25 mouse cellular contexts compared by ENCODE assay signal in genomic region chr15:83377153-83377552, GRCm38 (mm10). TPM values are rescaled to one million over a fixed set of nuclear protein-coding genes. Genes with fewer than 3 reads are reported as not detected.
DNase-seq lines count a peak whose midpoint lies in the region; ATAC-seq and TF ChIP-seq lines count a peak whose summit lies in the region.
"Had no signal": no experiment of that assay in that cellular context is flagged by ENCODE, and none has a peak within 500 bp of the region (broad histone marks: within the 10 kb centered on the region; RNA-seq: fewer than 3 reads in every experiment).

No protein-coding gene starts in this region.

- TF ChIP-seq CTCF in G1E (IDR thresholded peaks at IDR 0.05; ENCODE audit: low read depth, low read length): no peak
- TF ChIP-seq CTCF in bone marrow, adult 2 months (IDR thresholded peaks at IDR 0.05; ENCODE audit: control insufficient read depth, insufficient read depth, low read length): no peak
- TF ChIP-seq CTCF in liver, postnatal 0 days (IDR thresholded peaks at IDR 0.05; ENCODE audit: low read depth): 0 out of 2 replicates have a peak, but pooled peaks have one; percentile 3

- H3K4me1 ChIP-seq in G1E (ENCODE audit: insufficient read depth, low read depth, low read length): peaks cover 53% of the 10 kb centered on the region
- no peaks in the 10 kb centered on the region; the same call in 1 of the 2 replicates for H3K4me1 ChIP-seq in bone marrow, adult 2 months (ENCODE audit: control insufficient read depth, insufficient read depth, low read length)
- peaks cover 29% of the 10 kb centered on the region for H3K4me1 ChIP-seq in liver, embryonic 11.5 days (replicated peaks; ENCODE audit: control insufficient read depth, insufficient read depth, low read length)
- peaks cover 17% of the 10 kb centered on the region for H3K4me1 ChIP-seq in liver, postnatal 0 days (ENCODE audit: insufficient read depth)
- H3K4me1 ChIP-seq in heart, embryonic 10.5 days: peaks cover 24% of the 10 kb centered on the region
- no peaks in the 10 kb centered on the region for H3K4me1 ChIP-seq in hindbrain, embryonic 10.5 days (replicated peaks)
- H3K4me1 ChIP-seq in hindbrain, embryonic 13.5 days (replicated peaks): no peaks in the 10 kb centered on the region
- H3K4me1 ChIP-seq: embryonic facial prominence, embryonic 12.5 days; forebrain, embryonic 13.5 days; neural tube, embryonic 13.5 days had no signal

- H3K9me3 ChIP-seq in G1E (replicated peaks): no peaks in the 10 kb centered on the region
- H3K9me3 ChIP-seq in liver, embryonic 11.5 days (ENCODE audit: control insufficient read depth, low read length): no peaks in the 10 kb centered on the region
- H3K9me3 ChIP-seq in liver, postnatal 0 days (ENCODE audit: low read length): no peaks in the 10 kb centered on the region
- no peaks in the 10 kb centered on the region for H3K9me3 ChIP-seq in heart, embryonic 10.5 days
- no peaks in the 10 kb centered on the region for H3K9me3 ChIP-seq in hindbrain, embryonic 10.5 days
- H3K9me3 ChIP-seq in hindbrain, embryonic 13.5 days: no peaks in the 10 kb centered on the region
- H3K9me3 ChIP-seq: embryonic facial prominence, embryonic 12.5 days; forebrain, embryonic 13.5 days; heart, embryonic 15.5 days; intestine, embryonic 15.5 days; limb, embryonic 12.5 days; neural tube, embryonic 13.5 days had no signal

- peak; percentile 74 for ATAC-seq in G1E (ENCODE audit: extremely low read depth, insufficient number of reproducible peaks, low FRiP score, poor library complexity, severe bottlenecking)
- peak; percentile 74 for ATAC-seq in liver, embryonic 11.5 days (replicated peaks; ENCODE audit: low FRiP score)
- peak; percentile 41 for ATAC-seq in liver, postnatal 0 days
- no peak for ATAC-seq in hindbrain, embryonic 13.5 days (ENCODE audit: low FRiP score)
- ATAC-seq: forebrain, embryonic 13.5 days; hindbrain, embryonic 16.5 days; intestine, embryonic 15.5 days had no signal

- peaks cover 82% of the 10 kb centered on the region for H3K36me3 ChIP-seq in G1E (replicated peaks)
- H3K36me3 ChIP-seq in liver, embryonic 11.5 days (ENCODE audit: control insufficient read depth, insufficient read depth, low read length): peaks cover 29% of the 10 kb centered on the region
- peaks cover 48% of the 10 kb centered on the region for H3K36me3 ChIP-seq in liver, postnatal 0 days (replicated peaks; ENCODE audit: insufficient read depth, low read length)
- peaks cover 64% of the 10 kb centered on the region for H3K36me3 ChIP-seq in heart, embryonic 10.5 days
- peaks cover 49% of the 10 kb centered on the region for H3K36me3 ChIP-seq in hindbrain, embryonic 10.5 days
- peaks cover 20% of the 10 kb centered on the region for H3K36me3 ChIP-seq in hindbrain, embryonic 13.5 days

- H3K9ac ChIP-seq in liver, embryonic 11.5 days (ENCODE audit: low read depth, low read length): no peak overlapping the region
- no peak overlapping the region for H3K9ac ChIP-seq in liver, postnatal 0 days (replicated peaks)
- H3K9ac ChIP-seq in hindbrain, embryonic 13.5 days: no peak overlapping the region
- H3K9ac ChIP-seq: embryonic facial prominence, embryonic 12.5 days; forebrain, embryonic 13.5 days; heart, embryonic 15.5 days; intestine, embryonic 15.5 days; limb, embryonic 12.5 days; neural tube, embryonic 13.5 days had no signal

- TF ChIP-seq POLR2A in bone marrow, adult 2 months (IDR thresholded peaks at IDR 0.05; ENCODE audit: borderline replicate concordance, control insufficient read depth, low read depth, low read length): no peak

- H3K27me3 ChIP-seq in G1E (ENCODE audit: insufficient read depth, low read length): no peaks in the 10 kb centered on the region
- no peaks in the 10 kb centered on the region for H3K27me3 ChIP-seq in liver, embryonic 11.5 days (replicated peaks; ENCODE audit: control insufficient read depth, insufficient read depth, low read length)
- no peaks in the 10 kb centered on the region for H3K27me3 ChIP-seq in liver, postnatal 0 days (ENCODE audit: insufficient read depth, low read length)
- no peaks in the 10 kb centered on the region for H3K27me3 ChIP-seq in heart, embryonic 10.5 days (ENCODE audit: insufficient read depth, poor library complexity, severe bottlenecking)
- no peaks in the 10 kb centered on the region for H3K27me3 ChIP-seq in hindbrain, embryonic 10.5 days (ENCODE audit: insufficient read depth, poor library complexity, severe bottlenecking)
- no peaks in the 10 kb centered on the region for H3K27me3 ChIP-seq in hindbrain, embryonic 13.5 days
- H3K27me3 ChIP-seq: embryonic facial prominence, embryonic 12.5 days; forebrain, embryonic 13.5 days; heart, embryonic 15.5 days; intestine, embryonic 15.5 days; limb, embryonic 12.5 days; neural tube, embryonic 13.5 days had no signal

- TF ChIP-seq EP300 in liver, postnatal 0 days (IDR thresholded peaks at IDR 0.05; ENCODE audit: low read depth): peak; percentile 97

- H3K4me3 ChIP-seq in G1E (ENCODE audit: low read depth, low read length): peak overlapping the region; percentile 30; the same call in 1 of the 2 replicates
- no peak overlapping the region for H3K4me3 ChIP-seq in bone marrow, adult 2 months (replicated peaks; ENCODE audit: control insufficient read depth, low read depth, low read length)
- no peak overlapping the region for H3K4me3 ChIP-seq in liver, embryonic 11.5 days (ENCODE audit: low read depth, low read length)
- H3K4me3 ChIP-seq in liver, postnatal 0 days (ENCODE audit: low read depth, low read length): no peak overlapping the region
- H3K4me3 ChIP-seq in heart, embryonic 10.5 days: no peak overlapping the region
- H3K4me3 ChIP-seq in hindbrain, embryonic 10.5 days: no peak overlapping the region
- no peak overlapping the region for H3K4me3 ChIP-seq in hindbrain, embryonic 13.5 days
- H3K4me3 ChIP-seq: embryonic facial prominence, embryonic 12.5 days; erythroblast, embryonic 14.5 days; forebrain, embryonic 13.5 days; gastrocnemius, adult 2 months; heart, embryonic 15.5 days; intestine, embryonic 15.5 days; limb, embryonic 12.5 days; neural tube, embryonic 13.5 days had no signal

- peak overlapping the region; percentile 62 for H3K27ac ChIP-seq in bone marrow, adult 2 months (ENCODE audit: control insufficient read depth, insufficient read depth, low read depth, low read length, poor library complexity)
- peak overlapping the region; percentile 69 for H3K27ac ChIP-seq in liver, embryonic 11.5 days (ENCODE audit: low read depth, low read length)
- H3K27ac ChIP-seq in liver, postnatal 0 days (ENCODE audit: low read depth): peak overlapping the region; percentile 55; the same call in 1 of the 2 replicates
- H3K27ac ChIP-seq in heart, embryonic 10.5 days: no peak overlapping the region
- no peak overlapping the region for H3K27ac ChIP-seq in hindbrain, embryonic 10.5 days
- no peak overlapping the region for H3K27ac ChIP-seq in hindbrain, embryonic 13.5 days
- H3K27ac ChIP-seq: embryonic facial prominence, embryonic 12.5 days; forebrain, embryonic 13.5 days; gastrocnemius, adult 2 months; heart, embryonic 15.5 days; intestine, embryonic 15.5 days; limb, embryonic 12.5 days; neural tube, embryonic 13.5 days had no signal

- peak overlapping the region; percentile 20; the same call in 1 of the 2 replicates for H3K4me2 ChIP-seq in liver, embryonic 11.5 days
- peak overlapping the region; percentile 42 for H3K4me2 ChIP-seq in liver, postnatal 0 days (ENCODE audit: low read depth, low read length)
- H3K4me2 ChIP-seq in hindbrain, embryonic 13.5 days: no peak overlapping the region
- H3K4me2 ChIP-seq: embryonic facial prominence, embryonic 12.5 days; forebrain, embryonic 13.5 days; heart, embryonic 15.5 days; intestine, embryonic 15.5 days; limb, embryonic 12.5 days; neural tube, embryonic 13.5 days had no signal

- WGBS in bone marrow, adult 2 months: 50% methylated on average over 4 of the region's 4 CpGs
- 52% methylated on average over 4 of the region's 4 CpGs for WGBS in liver, embryonic 11.5 days
- WGBS in liver, postnatal 0 days (ENCODE audit: insufficient replicate concordance): 64% methylated on average over 4 of the region's 4 CpGs
- WGBS in heart, embryonic 10.5 days: 64% methylated on average over 4 of the region's 4 CpGs
- 94% methylated on average over 4 of the region's 4 CpGs for WGBS in hindbrain, embryonic 10.5 days
- WGBS in hindbrain, embryonic 13.5 days: 86% methylated on average over 4 of the region's 4 CpGs

- peak; percentile 29 for DNase-seq in G1E (ENCODE audit: low spot score)
- no peak for DNase-seq in liver, embryonic 11.5 days (ENCODE audit: low spot score)
- peak; percentile 59 for DNase-seq in liver, postnatal 0 days
- DNase-seq in heart, embryonic 10.5 days (ENCODE audit: low spot score): no peak
- DNase-seq in hindbrain, embryonic 10.5 days (ENCODE audit: low spot score): no peak
- DNase-seq: adrenal gland, postnatal 10 days; cerebellum, adult 9-11 months; gastrocnemius, adult 2 months; heart, postnatal 36 days; kidney, adult 8-10 months; kidney, postnatal 10 days; lung, adult 2 months; lung, postnatal 14 days; midbrain, embryonic 14.5 days; retina, postnatal 1 day had no signal

RNA-seq across cellular contexts. Expression of gene Arfgap3, which starts 27.1 kb away (rescaled TPM):
- 39.7 and 56.7 TPM in 2 replicates for total RNA-seq in G1E (2014; fragmentation: Nextera tagmentation)
- 47.0 and 49.7 TPM in 2 replicates for total RNA-seq in G1E (2017)
- polyA plus RNA-seq in G1E (2012): 7.1 and 8.4 TPM in 2 replicates
- 7.5 and 12.1 TPM in 2 replicates for polyA plus RNA-seq in bone marrow, adult 2 months (2011; ENCODE audit: insufficient read depth, insufficient read length, low replicate concordance, missing spikeins)
- polyA plus RNA-seq in liver, embryonic 11.5 days (2014; fragmentation: Nextera tagmentation; extraction: Ambion mirVana): 26.3 and 26.7 TPM in 2 replicates
- polyA plus RNA-seq in liver, postnatal 0 days (2015; fragmentation: Nextera tagmentation; extraction: Ambion mirVana): 9.6 and 9.9 TPM in 2 replicates
- polyA plus RNA-seq in heart, embryonic 10.5 days (2016; fragmentation: Nextera tagmentation; extraction: Ambion mirVana): 25.8 and 27.5 TPM in 2 replicates
- polyA plus RNA-seq in hindbrain, embryonic 10.5 days (2016; fragmentation: Nextera tagmentation; extraction: Ambion mirVana): 33.1 and 36.9 TPM in 2 replicates
- 43.8 and 46.7 TPM in 2 replicates for polyA plus RNA-seq in hindbrain, embryonic 13.5 days (2015; fragmentation: Nextera tagmentation; extraction: Ambion mirVana)

Comparison
In these comparisons a context has a peak if more than half of its experiments do, and no peak if none do; other contexts are left out.
1. DNase-seq: peak in G1E (single experiment) and liver, postnatal 0 days (single experiment); none in liver, embryonic 11.5 days (single experiment), heart, embryonic 10.5 days (single experiment) and hindbrain, embryonic 10.5 days (single experiment).
2. H3K27ac ChIP-seq: peak in bone marrow, adult 2 months (single experiment), liver, embryonic 11.5 days (single experiment) and liver, postnatal 0 days (single experiment); none in heart, embryonic 10.5 days (single experiment), hindbrain, embryonic 10.5 days (single experiment) and hindbrain, embryonic 13.5 days (single experiment).